In genomic region chr17:45505941-45506465, GRCm38 (mm10) we compare ENCODE assay signal across 9 mouse cellular contexts. TPM values are rescaled to one million over a fixed set of nuclear protein-coding genes. Genes with fewer than 3 reads are reported as not detected.
DNase-seq lines count a peak whose midpoint lies in the region; ATAC-seq and TF ChIP-seq lines count a peak whose summit lies in the region.
"Had no signal": no experiment of that assay in that cellular context is flagged by ENCODE, and none has a peak within 500 bp of the region (broad histone marks: within the 10 kb centered on the region; RNA-seq: fewer than 3 reads in every experiment).

No protein-coding gene starts in this region.

- H3K9ac ChIP-seq in hindbrain, postnatal 0 days (replicated peaks; ENCODE audit: low read length) = no peak overlapping the region
- no peak overlapping the region for H3K9ac ChIP-seq in ES-Bruce4 (ENCODE audit: low read depth, poor library complexity, severe bottlenecking)
- H3K9ac ChIP-seq in hindbrain, embryonic 15.5 days = 0 out of 2 replicates have a peak overlapping the region, but pooled peaks have one; percentile 79

- H3K9me3 ChIP-seq in hindbrain, embryonic 10.5 days = no peaks in the 10 kb centered on the region
- H3K9me3 ChIP-seq in hindbrain, postnatal 0 days (ENCODE audit: low read length) = no peaks in the 10 kb centered on the region
- H3K9me3 ChIP-seq in ES-Bruce4 (replicated peaks; ENCODE audit: control insufficient read depth, insufficient read depth, low read length, poor library complexity, severe bottlenecking) = no peaks in the 10 kb centered on the region
- H3K9me3 ChIP-seq in hindbrain, embryonic 15.5 days = no peaks in the 10 kb centered on the region

- no peaks in the 10 kb centered on the region for H3K27me3 ChIP-seq in hindbrain, embryonic 10.5 days (ENCODE audit: insufficient read depth, poor library complexity, severe bottlenecking)
- no peaks in the 10 kb centered on the region for H3K27me3 ChIP-seq in hindbrain, postnatal 0 days (ENCODE audit: insufficient read depth, low read length)
- H3K27me3 ChIP-seq in ES-Bruce4 (ENCODE audit: control insufficient read depth, insufficient read depth, low read length, poor library complexity, severe bottlenecking) = no peaks in the 10 kb centered on the region
- no peaks in the 10 kb centered on the region for H3K27me3 ChIP-seq in hindbrain, embryonic 15.5 days

- no peak for TF ChIP-seq POLR2A in ES-Bruce4 (IDR thresholded peaks at IDR 0.05; ENCODE audit: insufficient read depth, low read length)

- intact Hi-C loops in left cerebral cortex, postnatal 4 days (cut with DNase I) = no loop called here
- intact Hi-C loops in left cerebral cortex, postnatal 10 days (cut with DNase I) = no loop called here

- no peak for TF ChIP-seq EP300 in ES-Bruce4 (IDR thresholded peaks at IDR 0.05; ENCODE audit: insufficient read depth, low read depth, low read length)

- TF ChIP-seq CTCF in hindbrain, postnatal 0 days (IDR thresholded peaks at IDR 0.05; ENCODE audit: low read depth) = no peak
- no peak for TF ChIP-seq CTCF in ES-Bruce4 (IDR thresholded peaks at IDR 0.05; ENCODE audit: low read depth, low read length)

- 71% methylated on average over 6 of the region's 6 CpGs for WGBS in hindbrain, embryonic 10.5 days
- 64% methylated on average over 6 of the region's 6 CpGs for WGBS in hindbrain, postnatal 0 days
- 73% methylated on average over 6 of the region's 6 CpGs for WGBS in hindbrain, embryonic 15.5 days

- no peak overlapping the region for H3K4me2 ChIP-seq in hindbrain, postnatal 0 days (ENCODE audit: low read depth, low read length)
- H3K4me2 ChIP-seq in hindbrain, embryonic 15.5 days = no peak overlapping the region

- ATAC-seq in hindbrain, postnatal 0 days = no peak
- peak; percentile 9; the same call in 1 of the 2 replicates for ATAC-seq in hindbrain, embryonic 15.5 days (ENCODE audit: low FRiP score, low read depth)

- peaks cover 27% of the 10 kb centered on the region for H3K36me3 ChIP-seq in hindbrain, embryonic 10.5 days
- H3K36me3 ChIP-seq in hindbrain, postnatal 0 days (ENCODE audit: insufficient read depth, low read length) = peaks cover 5% of the 10 kb centered on the region; the same call in 1 of the 2 replicates
- H3K36me3 ChIP-seq in ES-Bruce4 (ENCODE audit: control insufficient read depth, insufficient read depth, low read length, poor library complexity, severe bottlenecking) = peaks cover 20% of the 10 kb centered on the region
- H3K36me3 ChIP-seq in hindbrain, embryonic 15.5 days = peaks cover 2% of the 10 kb centered on the region; the same call in 1 of the 2 replicates

- peaks cover 21% of the 10 kb centered on the region for H3K4me1 ChIP-seq in hindbrain, embryonic 10.5 days (replicated peaks)
- H3K4me1 ChIP-seq in hindbrain, postnatal 0 days (ENCODE audit: insufficient read depth, low read length) = peaks cover 4% of the 10 kb centered on the region; the same call in 1 of the 2 replicates
- H3K4me1 ChIP-seq in ES-Bruce4 (ENCODE audit: control insufficient read depth, insufficient read depth, low read length) = peaks cover 9% of the 10 kb centered on the region
- H3K4me1 ChIP-seq in brown adipose tissue, adult 24 weeks (ENCODE audit: control insufficient read depth, insufficient read depth, insufficient read length, low read length) = peaks cover 2% of the 10 kb centered on the region; the same call in 1 of the 2 replicates
- peaks cover 14% of the 10 kb centered on the region for H3K4me1 ChIP-seq in hindbrain, embryonic 15.5 days (replicated peaks)

- 0 out of 2 replicates have a peak overlapping the region, but pooled peaks have one; percentile 94 for H3K27ac ChIP-seq in hindbrain, embryonic 10.5 days
- no peak overlapping the region for H3K27ac ChIP-seq in hindbrain, postnatal 0 days
- no peak overlapping the region for H3K27ac ChIP-seq in ES-Bruce4 (ENCODE audit: insufficient read depth, low read length)
- peak overlapping the region; percentile 14 for H3K27ac ChIP-seq in brown adipose tissue, adult 24 weeks (replicated peaks; ENCODE audit: low read depth, low read length)
- no peak overlapping the region for H3K27ac ChIP-seq in hindbrain, embryonic 15.5 days (replicated peaks)

- DNase-seq in hindbrain, embryonic 10.5 days (ENCODE audit: low spot score) = no peak
- no peak for DNase-seq in hindbrain, postnatal 0 days (ENCODE audit: low spot score)
- DNase-seq in spleen, postnatal 10 days (ENCODE audit: low spot score in 2 of 2) = no peak
- DNase-seq in left cerebral cortex, postnatal 4 days = no peak
- no peak for DNase-seq in left cerebral cortex, postnatal 10 days (ENCODE audit: extremely low spot score in 1 of 2, low spot score in 2 of 2)

- peak overlapping the region; percentile 69; the same call in 1 of the 2 replicates for H3K4me3 ChIP-seq in hindbrain, embryonic 10.5 days
- no peak overlapping the region for H3K4me3 ChIP-seq in hindbrain, postnatal 0 days (ENCODE audit: low read length)
- H3K4me3 ChIP-seq in ES-Bruce4 (ENCODE audit: low read depth, low read length) = peak overlapping the region; percentile 8
- no peak overlapping the region for H3K4me3 ChIP-seq in brown adipose tissue, adult 24 weeks (ENCODE audit: insufficient read depth, low read depth, low read length)
- H3K4me3 ChIP-seq in hindbrain, embryonic 15.5 days = no peak overlapping the region

RNA-seq across cellular contexts. Expression of gene Aars2, which starts 0.6 kb away (rescaled TPM):
- polyA plus RNA-seq in hindbrain, embryonic 10.5 days (2016; fragmentation: Nextera tagmentation; extraction: Ambion mirVana) = 27.7 and 35.0 TPM in 2 replicates
- total RNA-seq in hindbrain, postnatal 0 days (2014; rRNA removed) = 28.5 and 34.5 TPM in 2 replicates
- polyA plus RNA-seq in hindbrain, postnatal 0 days (2015; fragmentation: Nextera tagmentation; extraction: Ambion mirVana) = 14.2 and 15.7 TPM in 2 replicates
- polyA plus RNA-seq in ES-Bruce4 (2011; ENCODE audit: insufficient read depth, insufficient read length, low read depth, missing spikeins) = 18.1 and 19.0 TPM in 2 replicates
- 16.0 and 16.1 TPM in 2 replicates for polyA plus RNA-seq in brown adipose tissue, adult 24 weeks (2012; ENCODE audit: insufficient read depth, insufficient read length, missing spikeins)
- 19.4 and 19.9 TPM in 2 replicates for polyA plus RNA-seq in hindbrain, embryonic 15.5 days (2015; fragmentation: Nextera tagmentation; extraction: Ambion mirVana)
- total RNA-seq in left cerebral cortex, postnatal 4 days (2021) = 10 to 100 TPM; 24.2 to 26.2 TPM
- total RNA-seq in left cerebral cortex, postnatal 10 days (2021) = 10 to 100 TPM; 21.2 to 23.4 TPM

RNA-seq across cellular contexts. Expression of gene Tcte1, which starts 17.2 kb away (rescaled TPM):
- polyA plus RNA-seq in hindbrain, embryonic 10.5 days (2016; fragmentation: Nextera tagmentation; extraction: Ambion mirVana) = 1.7 and 3.8 TPM in 2 replicates
- 0.58 and 1.5 TPM in 2 replicates for total RNA-seq in hindbrain, postnatal 0 days (2014; rRNA removed)
- 3.9 and 4.3 TPM in 2 replicates for polyA plus RNA-seq in hindbrain, postnatal 0 days (2015; fragmentation: Nextera tagmentation; extraction: Ambion mirVana)
- polyA plus RNA-seq in ES-Bruce4 (2011; ENCODE audit: insufficient read depth, insufficient read length, low read depth, missing spikeins) = not detected in 2 replicates
- not detected in 2 replicates for polyA plus RNA-seq in brown adipose tissue, adult 24 weeks (2012; ENCODE audit: insufficient read depth, insufficient read length, missing spikeins)
- polyA plus RNA-seq in hindbrain, embryonic 15.5 days (2015; fragmentation: Nextera tagmentation; extraction: Ambion mirVana) = 4.3 and 5.2 TPM in 2 replicates
- under 1 TPM; 0.58 to 0.64 TPM for total RNA-seq in left cerebral cortex, postnatal 4 days (2021)
- 1 to 10 TPM in 1 of 2 experiments, under 1 TPM in 1; 0.45 to 1.0 TPM for total RNA-seq in left cerebral cortex, postnatal 10 days (2021)
- polyA plus RNA-seq: heart, postnatal 0 days had no signal

RNA-seq across cellular contexts. Expression of gene Spats1, which starts 30.8 kb away (rescaled TPM):
- polyA plus RNA-seq in hindbrain, embryonic 10.5 days (2016; fragmentation: Nextera tagmentation; extraction: Ambion mirVana) = 0.31 and 0.36 TPM in 2 replicates
- 0.29 and 4.2 TPM in 2 replicates for total RNA-seq in hindbrain, postnatal 0 days (2014; rRNA removed)
- polyA plus RNA-seq in hindbrain, postnatal 0 days (2015; fragmentation: Nextera tagmentation; extraction: Ambion mirVana) = 2.9 and 3.5 TPM in 2 replicates
- polyA plus RNA-seq in ES-Bruce4 (2011; ENCODE audit: insufficient read depth, insufficient read length, low read depth, missing spikeins) = 3.0 and 3.2 TPM in 2 replicates
- not detected in 2 replicates for polyA plus RNA-seq in brown adipose tissue, adult 24 weeks (2012; ENCODE audit: insufficient read depth, insufficient read length, missing spikeins)
- polyA plus RNA-seq in hindbrain, embryonic 15.5 days (2015; fragmentation: Nextera tagmentation; extraction: Ambion mirVana) = 1.8 and 2.2 TPM in 2 replicates
- total RNA-seq in left cerebral cortex, postnatal 4 days (2021) = 1 to 10 TPM; 2.0 to 3.0 TPM
- 1 to 10 TPM; 4.9 to 5.0 TPM for total RNA-seq in left cerebral cortex, postnatal 10 days (2021)

RNA-seq across cellular contexts. Expression of gene Tmem151b, which starts 43.5 kb away (rescaled TPM):
- 7.2 and 10.6 TPM in 2 replicates for polyA plus RNA-seq in hindbrain, embryonic 10.5 days (2016; fragmentation: Nextera tagmentation; extraction: Ambion mirVana)
- 107 and 114 TPM in 2 replicates for total RNA-seq in hindbrain, postnatal 0 days (2014; rRNA removed)
- polyA plus RNA-seq in hindbrain, postnatal 0 days (2015; fragmentation: Nextera tagmentation; extraction: Ambion mirVana) = 29.5 and 29.8 TPM in 2 replicates
- polyA plus RNA-seq in ES-Bruce4 (2011; ENCODE audit: insufficient read depth, insufficient read length, low read depth, missing spikeins) = 1.5 and 1.8 TPM in 2 replicates
- not detected in 2 replicates for polyA plus RNA-seq in brown adipose tissue, adult 24 weeks (2012; ENCODE audit: insufficient read depth, insufficient read length, missing spikeins)
- polyA plus RNA-seq in hindbrain, embryonic 15.5 days (2015; fragmentation: Nextera tagmentation; extraction: Ambion mirVana) = 27.4 and 31.9 TPM in 2 replicates
- total RNA-seq in left cerebral cortex, postnatal 4 days (2021) = 10 to 100 TPM; 90.3 to 92.2 TPM
- total RNA-seq in left cerebral cortex, postnatal 10 days (2021) = 100 to 1,000 TPM in 1 of 2 experiments, 10 to 100 TPM in 1; 99.5 to 104 TPM

RNA-seq across cellular contexts. Expression of gene Nfkbie, which starts 49.5 kb away (rescaled TPM):
- 8.3 and 9.7 TPM in 2 replicates for polyA plus RNA-seq in hindbrain, embryonic 10.5 days (2016; fragmentation: Nextera tagmentation; extraction: Ambion mirVana)
- total RNA-seq in hindbrain, postnatal 0 days (2014; rRNA removed) = 7.7 and 9.2 TPM in 2 replicates
- polyA plus RNA-seq in hindbrain, postnatal 0 days (2015; fragmentation: Nextera tagmentation; extraction: Ambion mirVana) = 5.2 and 6.0 TPM in 2 replicates
- polyA plus RNA-seq in ES-Bruce4 (2011; ENCODE audit: insufficient read depth, insufficient read length, low read depth, missing spikeins) = 2.7 and 3.0 TPM in 2 replicates
- polyA plus RNA-seq in brown adipose tissue, adult 24 weeks (2012; ENCODE audit: insufficient read depth, insufficient read length, missing spikeins) = 1.4 and 1.6 TPM in 2 replicates
- 4.8 and 6.4 TPM in 2 replicates for polyA plus RNA-seq in hindbrain, embryonic 15.5 days (2015; fragmentation: Nextera tagmentation; extraction: Ambion mirVana)
- total RNA-seq in left cerebral cortex, postnatal 4 days (2021) = 1 to 10 TPM; 2.4 to 2.7 TPM
- 1 to 10 TPM; 2.5 to 2.6 TPM for total RNA-seq in left cerebral cortex, postnatal 10 days (2021)

Comparison
In these comparisons a context has a peak if more than half of its experiments do, and no peak if none do; other contexts are left out.
1. H3K27ac ChIP-seq: peak in hindbrain, embryonic 10.5 days (single experiment) and brown adipose tissue, adult 24 weeks (single experiment); none in hindbrain, postnatal 0 days (single experiment), ES-Bruce4 (single experiment) and hindbrain, embryonic 15.5 days (single experiment).
2. H3K4me3 ChIP-seq: peak in hindbrain, embryonic 10.5 days (single experiment) and ES-Bruce4 (single experiment); none in hindbrain, postnatal 0 days (single experiment), brown adipose tissue, adult 24 weeks (single experiment) and hindbrain, embryonic 15.5 days (single experiment).